Mouse (Mus musculus): Measurements from ENCODE around the gene Cox6a1. TPM values are rescaled to one million over a fixed set of nuclear protein-coding genes. Genes with fewer than 3 reads are reported as not detected.

Gene Cox6a1
- polyA plus RNA-seq, 1 experiment from 2014 or later, result 891 TPM

DNA sequence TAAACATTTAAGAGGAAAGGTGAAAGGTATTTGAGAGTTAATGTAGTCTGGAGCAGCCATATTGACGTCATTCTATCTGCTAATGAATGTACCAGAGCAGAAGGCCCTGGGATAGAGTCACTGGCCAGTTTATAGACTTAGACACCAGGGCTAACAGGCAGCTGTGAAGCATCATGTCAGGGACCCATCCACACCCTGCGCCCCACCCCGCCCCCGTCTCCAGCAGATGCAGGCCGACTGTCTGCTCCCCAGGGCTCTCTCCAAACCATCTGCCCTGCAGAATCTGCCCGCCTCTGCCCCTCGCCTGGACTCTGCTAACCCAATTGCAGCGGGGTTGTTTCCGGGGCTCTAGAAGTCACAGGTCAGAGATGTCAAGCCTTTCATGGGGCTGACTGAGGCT, 23.0 kb upstream of the Cox6a1 start:
- Histone ChIP-seq H3K4me2 (no peak overlapping the region), H3K4me3 (no peak overlapping the region), H3K9ac (no peak overlapping the region), H3K9me3 (no peaks in the 10 kb centered on the region), H3K27me3 (peaks cover 14% of the 10 kb centered on the region; the same call in 1 of the 2 replicates), H3K27ac (no peak overlapping the region), H3K36me3 (no peaks in the 10 kb centered on the region), H3K4me1 (peaks cover 2% of the 10 kb centered on the region; the same call in 1 of the 2 replicates)
- ATAC-seq (ENCODE audit: borderline replicate concordance, extremely low read depth, low FRiP score, low TSS enrichment), result no peak
- 36% methylated on average over 9 of the region's 9 CpGs for WGBS

DNA sequence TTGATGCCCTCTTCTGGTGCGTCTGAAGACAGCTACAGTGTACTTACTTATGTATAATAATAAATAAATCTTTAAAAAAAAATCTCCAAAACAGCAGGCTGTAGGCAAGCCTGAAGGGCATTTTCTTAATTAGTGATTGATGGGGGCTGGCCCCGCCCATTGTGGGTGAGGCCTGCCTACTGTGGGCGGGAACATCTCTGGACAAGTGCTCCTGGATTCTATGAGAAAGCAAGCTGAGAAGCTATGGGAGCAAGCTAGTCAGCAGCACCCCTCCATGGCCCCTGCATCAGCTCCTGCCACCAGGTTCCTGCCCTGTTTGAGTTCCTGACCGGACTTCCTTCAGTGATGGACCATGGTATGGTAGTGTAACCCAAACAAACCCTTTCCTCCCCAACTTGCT, 16.0 kb upstream of the Cox6a1 start:
- no peak overlapping the region for H3K27ac ChIP-seq
- no peaks in the 10 kb centered on the region for H3K9me3 ChIP-seq
- no peak overlapping the region for H3K4me3 ChIP-seq
- no peak for ATAC-seq (ENCODE audit: borderline replicate concordance, extremely low read depth, low FRiP score, low TSS enrichment)
- WGBS, result 77% methylated on average over 4 of the region's 4 CpGs
- no peaks in the 10 kb centered on the region for H3K27me3 ChIP-seq
- no peaks in the 10 kb centered on the region for H3K36me3 ChIP-seq
- no peak overlapping the region for H3K4me2 ChIP-seq
- H3K4me1 ChIP-seq, result no peaks in the 10 kb centered on the region
- H3K9ac ChIP-seq, result no peak overlapping the region

DNA sequence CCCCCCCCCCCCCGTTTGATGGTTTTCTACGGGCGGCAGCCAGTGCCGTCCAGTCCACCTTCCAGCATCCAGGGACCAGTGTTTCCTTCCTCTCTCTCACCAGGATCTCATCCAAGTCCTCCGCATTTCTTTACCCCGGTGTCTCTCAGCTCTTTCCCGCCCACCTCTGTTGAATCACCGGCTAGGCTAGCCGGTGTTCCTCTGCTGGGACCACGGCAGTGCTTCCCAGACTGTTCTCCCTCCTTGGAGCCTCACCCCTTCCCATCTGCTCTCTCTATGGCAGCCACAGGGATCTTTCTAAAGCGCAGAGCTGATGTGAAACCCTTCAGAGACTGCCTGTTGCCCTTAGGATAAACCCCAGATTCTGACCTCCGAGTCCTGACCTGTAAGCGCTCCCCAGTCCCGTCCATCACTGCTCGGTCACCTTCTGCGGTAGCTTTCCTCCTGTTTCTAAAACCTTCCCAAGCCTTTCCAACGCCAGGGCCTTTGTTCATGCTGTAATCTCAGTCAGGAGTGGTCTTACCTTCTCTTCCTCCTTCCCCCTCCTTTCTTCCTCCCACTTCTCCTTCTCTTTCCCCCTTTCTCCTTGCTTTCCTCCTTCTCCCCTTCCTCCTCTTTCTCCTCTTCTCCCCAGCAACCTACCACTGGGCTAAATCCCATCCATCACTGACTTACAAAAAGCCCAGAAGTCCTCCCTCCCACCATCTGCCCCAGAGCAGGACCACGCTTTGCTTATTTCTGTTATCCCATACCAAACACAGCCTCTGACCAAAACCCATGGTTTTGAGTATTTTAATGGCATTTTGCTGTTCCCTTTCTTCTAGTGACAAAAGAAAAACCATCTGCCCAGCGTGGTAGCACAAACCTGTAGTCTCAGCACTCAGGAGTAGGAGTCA, 14.3 kb upstream of the Cox6a1 start:
- no peak overlapping the region for H3K27ac ChIP-seq
- H3K9me3 ChIP-seq, result no peaks in the 10 kb centered on the region
- WGBS, result 14% methylated on average over 19 of the region's 19 CpGs
- H3K4me2 ChIP-seq, result no peak overlapping the region
- H3K27me3 ChIP-seq, result no peaks in the 10 kb centered on the region
- H3K4me1 ChIP-seq, result no peaks in the 10 kb centered on the region
- no peaks in the 10 kb centered on the region for H3K36me3 ChIP-seq
- no peak for ATAC-seq (ENCODE audit: borderline replicate concordance, extremely low read depth, low FRiP score, low TSS enrichment)
- no peak overlapping the region for H3K9ac ChIP-seq
- H3K4me3 ChIP-seq, result no peak overlapping the region

DNA sequence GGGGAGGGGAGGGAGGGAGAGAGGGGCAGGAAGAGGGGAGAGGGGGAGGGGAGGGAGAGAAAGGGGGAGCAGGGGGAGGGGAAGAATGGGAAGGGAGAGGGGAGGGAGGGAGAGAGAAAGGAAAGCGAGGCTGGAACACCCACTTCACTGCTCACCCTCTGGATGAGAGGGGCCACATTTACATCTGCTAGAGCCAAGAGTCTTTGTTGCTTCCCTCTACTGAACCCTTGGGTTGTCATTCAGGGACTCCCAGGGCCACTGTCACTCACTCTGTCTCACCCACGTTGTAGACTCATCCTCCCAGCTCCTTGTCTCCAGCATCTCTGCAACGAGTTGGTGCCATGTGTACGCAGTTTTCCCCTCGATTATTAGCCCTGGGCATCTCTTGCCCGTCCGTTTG, 13.4 kb upstream of the Cox6a1 start:
- WGBS, result 33% methylated on average over 7 of the region's 7 CpGs
- no peak overlapping the region for H3K27ac ChIP-seq
- H3K4me1 ChIP-seq, result no peaks in the 10 kb centered on the region
- no peak overlapping the region for H3K9ac ChIP-seq
- no peaks in the 10 kb centered on the region for H3K36me3 ChIP-seq
- H3K4me2 ChIP-seq, result no peak overlapping the region
- no peaks in the 10 kb centered on the region for H3K9me3 ChIP-seq
- H3K27me3 ChIP-seq, result no peaks in the 10 kb centered on the region
- no peak for ATAC-seq (ENCODE audit: borderline replicate concordance, extremely low read depth, low FRiP score, low TSS enrichment)
- no peak overlapping the region for H3K4me3 ChIP-seq

DNA sequence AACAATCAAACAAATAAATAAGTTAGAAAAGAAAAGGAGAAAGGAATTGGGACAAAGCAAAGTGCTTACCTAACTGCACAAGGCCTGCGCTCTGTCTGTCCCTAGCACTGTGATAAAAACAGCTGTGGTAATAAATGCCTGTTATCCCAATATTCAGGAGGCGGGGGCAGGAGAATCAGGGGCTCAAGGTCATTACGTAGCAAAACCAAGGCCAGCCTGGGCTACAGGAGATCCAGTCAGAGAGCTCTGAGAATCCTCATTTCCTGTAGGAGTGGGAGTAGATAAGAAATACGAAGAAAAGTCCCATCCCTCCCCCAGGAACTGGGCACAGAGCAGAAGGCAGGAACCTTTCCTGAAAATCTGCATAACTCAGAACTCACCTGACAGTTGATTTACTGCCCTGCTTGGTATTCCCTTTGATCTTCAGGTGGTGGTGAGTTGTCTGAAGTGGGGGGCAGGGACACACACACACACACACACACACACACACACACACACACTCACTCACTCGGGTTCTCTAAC, 11.1 kb upstream of the Cox6a1 start:
- 51% methylated on average over 5 of the region's 5 CpGs for WGBS
- no peak overlapping the region for H3K4me2 ChIP-seq
- H3K27me3 ChIP-seq, result no peaks in the 10 kb centered on the region
- no peaks in the 10 kb centered on the region for H3K36me3 ChIP-seq
- no peaks in the 10 kb centered on the region for H3K4me1 ChIP-seq
- ATAC-seq (ENCODE audit: borderline replicate concordance, extremely low read depth, low FRiP score, low TSS enrichment), result no peak
- no peak overlapping the region for H3K27ac ChIP-seq
- no peaks in the 10 kb centered on the region for H3K9me3 ChIP-seq
- no peak overlapping the region for H3K4me3 ChIP-seq
- H3K9ac ChIP-seq, result no peak overlapping the region

DNA sequence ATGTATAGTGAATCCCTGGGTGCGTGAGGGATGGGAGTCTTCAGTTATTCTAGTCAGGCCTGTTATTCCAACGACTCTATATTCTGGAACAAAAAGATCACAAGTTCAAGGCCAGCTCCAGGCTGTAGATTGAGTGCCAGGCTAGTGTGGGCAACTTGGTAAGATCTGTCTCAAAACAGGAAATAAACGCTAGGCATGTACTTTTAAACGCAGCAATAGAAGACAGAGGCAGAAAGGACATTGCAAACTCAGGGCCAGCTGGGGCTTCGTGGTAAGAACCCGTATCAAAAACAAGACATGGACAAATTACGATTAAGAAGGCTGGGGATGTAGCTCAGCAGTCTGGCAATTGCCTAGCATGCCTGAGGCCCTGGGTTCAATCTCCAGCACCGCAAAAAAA, 10.7 kb upstream of the Cox6a1 start:
- WGBS, result 78% methylated on average over 8 of the region's 8 CpGs
- Histone ChIP-seq H3K9ac (no peak overlapping the region), H3K4me3 (no peak overlapping the region), H3K9me3 (no peaks in the 10 kb centered on the region), H3K27ac (no peak overlapping the region), H3K36me3 (no peaks in the 10 kb centered on the region), H3K4me1 (no peaks in the 10 kb centered on the region), H3K27me3 (no peaks in the 10 kb centered on the region), H3K4me2 (no peak overlapping the region)
- ATAC-seq (ENCODE audit: borderline replicate concordance, extremely low read depth, low FRiP score, low TSS enrichment), result no peak

DNA sequence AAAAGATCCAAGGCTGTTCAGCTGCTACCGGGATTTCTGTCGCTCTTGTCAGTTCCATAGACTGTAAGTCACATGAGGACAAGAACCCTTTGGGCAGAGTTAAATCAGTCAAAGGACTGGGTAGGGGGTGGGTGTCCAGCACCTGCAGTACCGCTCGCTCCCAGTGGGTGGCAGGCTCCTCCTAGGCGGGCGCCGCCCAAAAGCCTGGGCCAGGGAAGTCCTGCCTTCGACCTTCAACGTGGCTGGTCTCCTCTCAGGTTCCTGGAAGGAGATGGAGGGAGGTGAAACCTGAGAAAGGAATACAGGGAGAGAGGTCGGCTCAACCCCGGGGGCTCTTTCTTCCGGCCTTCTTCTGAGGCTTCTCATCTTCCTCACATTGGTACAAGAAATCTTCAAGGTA, 10.1 kb upstream of the Cox6a1 start:
- Histone ChIP-seq H3K4me2 (no peak overlapping the region), H3K27me3 (no peaks in the 10 kb centered on the region), H3K27ac (no peak overlapping the region), H3K9ac (no peak overlapping the region), H3K36me3 (no peaks in the 10 kb centered on the region), H3K9me3 (no peaks in the 10 kb centered on the region), H3K4me3 (no peak overlapping the region), H3K4me1 (no peaks in the 10 kb centered on the region)
- WGBS, result 1% methylated on average over 12 of the region's 12 CpGs
- peak; percentile 65 for ATAC-seq (ENCODE audit: borderline replicate concordance, extremely low read depth, low FRiP score, low TSS enrichment)

DNA sequence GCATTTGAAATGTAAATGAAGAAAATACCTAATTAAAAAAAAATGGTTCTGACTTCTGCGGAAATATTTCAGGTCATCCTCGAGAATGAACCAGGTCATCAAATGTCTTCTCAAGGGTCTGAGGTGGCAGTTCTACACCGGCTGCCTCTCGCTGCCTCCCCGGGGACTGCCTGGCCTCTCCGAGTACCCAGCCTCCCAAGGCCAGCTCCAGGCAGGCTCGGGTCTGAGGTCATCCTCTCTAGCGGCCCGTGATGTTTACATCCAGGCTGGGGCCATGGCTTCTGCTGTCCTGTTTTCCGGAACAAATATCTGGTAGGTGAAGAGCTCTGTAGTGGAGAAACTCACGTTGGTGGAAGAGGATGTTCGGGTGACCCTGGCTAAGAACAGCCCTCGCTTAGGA, 6.3 kb upstream of the Cox6a1 start:
- H3K4me2 ChIP-seq, result no peak overlapping the region

DNA sequence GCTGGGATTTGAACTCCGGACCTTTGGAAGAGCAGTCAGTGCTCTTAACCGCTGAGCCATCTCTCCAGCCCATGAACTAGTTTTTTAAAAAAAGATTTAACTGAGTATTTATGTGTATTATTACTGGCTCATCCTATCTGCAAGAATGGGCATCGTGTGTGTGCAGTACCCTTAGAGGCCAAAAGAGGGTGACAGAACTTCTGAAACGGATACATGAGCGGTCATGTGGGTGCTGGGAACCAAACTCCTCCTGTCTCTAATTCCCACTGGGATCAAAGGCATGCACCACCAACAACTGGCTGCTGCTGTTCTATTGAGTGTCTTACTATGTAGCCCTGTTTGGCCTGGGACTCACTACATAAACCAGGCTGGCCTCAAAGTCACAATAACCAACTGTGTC, 2.6 kb upstream of the Cox6a1 start:
- WGBS, result 74% methylated on average over 5 of the region's 5 CpGs
- no peak for ATAC-seq (ENCODE audit: borderline replicate concordance, extremely low read depth, low FRiP score, low TSS enrichment)

More for the DNA sequence above, 6.3 kb upstream of the Cox6a1 start:
- Histone ChIP-seq H3K4me3 (no peak overlapping the region), H3K36me3 (no peaks in the 10 kb centered on the region), H3K9me3 (no peaks in the 10 kb centered on the region), H3K9ac (no peak overlapping the region), H3K27ac (no peak overlapping the region), H3K27me3 (no peaks in the 10 kb centered on the region), H3K4me1 (no peaks in the 10 kb centered on the region)
- 25% methylated on average over 13 of the region's 13 CpGs for WGBS
- no peak for ATAC-seq (ENCODE audit: borderline replicate concordance, extremely low read depth, low FRiP score, low TSS enrichment)

DNA sequence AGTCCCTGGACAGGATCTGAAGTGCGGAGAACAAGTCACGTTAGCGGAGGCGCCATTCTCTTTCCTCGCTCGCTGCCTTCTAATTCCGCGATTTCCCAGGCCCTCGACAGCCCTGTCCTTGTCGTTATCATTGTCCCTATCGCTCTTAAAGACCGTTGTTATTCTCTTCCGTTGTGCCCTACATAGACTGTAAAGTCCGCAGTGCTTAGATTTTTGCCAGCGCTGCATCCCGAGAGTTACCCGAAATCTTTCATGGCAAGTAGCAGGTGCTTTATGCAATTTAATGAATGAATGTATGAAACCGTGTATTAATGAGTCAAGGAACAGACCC, 409 bp upstream of the Cox6a1 start:
- peak overlapping the region; percentile 70 for H3K4me2 ChIP-seq
- H3K9ac ChIP-seq, result peak overlapping the region; percentile 50
- H3K4me1 ChIP-seq, result peaks cover 13% of the 10 kb centered on the region
- H3K27ac ChIP-seq, result peak overlapping the region; percentile 78
- H3K27me3 ChIP-seq, result no peaks in the 10 kb centered on the region
- ATAC-seq (ENCODE audit: borderline replicate concordance, extremely low read depth, low FRiP score, low TSS enrichment), result peak; percentile 11; the same call in 1 of the 2 replicates
- peak overlapping the region; percentile 90 for H3K4me3 ChIP-seq
- peaks cover 22% of the 10 kb centered on the region for H3K36me3 ChIP-seq
- under 1% methylated on average over 18 of the region's 18 CpGs for WGBS
- no peaks in the 10 kb centered on the region for H3K9me3 ChIP-seq

More for the DNA sequence above, 2.6 kb upstream of the Cox6a1 start:
- Histone ChIP-seq H3K4me3 (no peak overlapping the region), H3K27me3 (no peaks in the 10 kb centered on the region), H3K36me3 (peaks cover under 1% of the 10 kb centered on the region; the same call in 1 of the 2 replicates), H3K4me1 (peaks cover 13% of the 10 kb centered on the region), H3K9ac (no peak overlapping the region), H3K27ac (no peak overlapping the region), H3K9me3 (no peaks in the 10 kb centered on the region), H3K4me2 (no peak overlapping the region)

DNA sequence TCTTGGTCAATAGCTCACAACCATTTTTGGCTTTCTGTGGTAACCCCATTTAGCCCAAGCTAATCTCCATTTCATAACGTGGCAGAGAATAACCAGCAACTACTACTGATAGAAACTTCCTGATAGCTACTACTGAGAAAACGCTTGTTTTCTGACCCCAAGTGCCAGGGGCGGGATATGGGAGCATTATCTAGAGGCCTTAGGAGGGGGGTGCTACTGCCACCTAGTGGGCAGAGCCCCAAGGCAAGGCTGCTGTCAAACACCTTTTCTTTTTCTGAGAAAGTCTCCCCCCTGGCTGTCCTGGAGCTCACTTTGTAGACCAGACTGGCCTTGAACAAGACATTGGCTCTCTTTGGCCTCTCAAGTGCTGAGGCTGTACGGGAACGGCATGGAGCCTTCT, 1.2 kb downstream of the Cox6a1 start:
- Histone ChIP-seq H3K9me3 (no peaks in the 10 kb centered on the region), H3K4me3 (peak overlapping the region; percentile 90), H3K4me2 (peak overlapping the region; percentile 70), H3K36me3 (peaks cover 38% of the 10 kb centered on the region), H3K4me1 (peaks cover 16% of the 10 kb centered on the region), H3K27ac (no peak overlapping the region), H3K9ac (peak overlapping the region; percentile 91), H3K27me3 (no peaks in the 10 kb centered on the region)
- ATAC-seq (ENCODE audit: borderline replicate concordance, extremely low read depth, low FRiP score, low TSS enrichment), result no peak
- WGBS, result under 1% methylated on average over 5 of the region's 5 CpGs

All from lung, embryonic 15.5 days (tissue).